Mouse (Mus musculus) gonadal fat pad, adult 2 months (tissue): Measurements from ENCODE around the gene Sh3rf1. TPM values are rescaled to one million over a fixed set of nuclear protein-coding genes. Genes with fewer than 3 reads are reported as not detected.

ENCODE experiments used
- DNase-seq: peaks from one replicate; pipeline ENCODE4 v3.0.0-alpha.2; 2012; ENCODE audit warnings: low read depth
- polyA plus RNA-seq: library from polyadenylated mRNA; depleted of rRNA; stranded (reverse); fragments of >200 nt; gene quantifications from 2 replicates; pipeline ENCODE4 v1.2.3, GENCODE M21; 2012

Sh3rf1 gene
- polyA plus RNA-seq, 1 experiment = 12.7 TPM

DNA sequence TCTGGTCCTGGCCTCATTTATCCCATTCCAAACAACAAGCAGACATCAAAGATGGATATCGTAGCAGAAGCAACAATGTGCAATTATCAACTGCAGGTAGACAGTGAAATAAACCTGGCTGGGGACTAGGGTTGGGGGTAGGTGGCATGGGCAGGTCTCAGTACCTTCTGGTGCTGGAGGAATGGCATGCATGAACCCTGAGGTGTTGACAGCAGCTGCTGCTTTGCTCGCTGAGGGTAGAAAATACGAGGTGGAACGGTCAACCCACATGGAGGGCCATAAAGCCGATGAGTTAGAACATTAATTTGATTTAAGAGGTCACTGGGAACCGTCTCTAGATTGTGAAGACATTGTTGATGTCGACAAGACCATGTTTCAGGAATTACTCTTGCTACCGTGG is 98.8 kb downstream of the Sh3rf1 start:
- DNase-seq = no peak

DNA sequence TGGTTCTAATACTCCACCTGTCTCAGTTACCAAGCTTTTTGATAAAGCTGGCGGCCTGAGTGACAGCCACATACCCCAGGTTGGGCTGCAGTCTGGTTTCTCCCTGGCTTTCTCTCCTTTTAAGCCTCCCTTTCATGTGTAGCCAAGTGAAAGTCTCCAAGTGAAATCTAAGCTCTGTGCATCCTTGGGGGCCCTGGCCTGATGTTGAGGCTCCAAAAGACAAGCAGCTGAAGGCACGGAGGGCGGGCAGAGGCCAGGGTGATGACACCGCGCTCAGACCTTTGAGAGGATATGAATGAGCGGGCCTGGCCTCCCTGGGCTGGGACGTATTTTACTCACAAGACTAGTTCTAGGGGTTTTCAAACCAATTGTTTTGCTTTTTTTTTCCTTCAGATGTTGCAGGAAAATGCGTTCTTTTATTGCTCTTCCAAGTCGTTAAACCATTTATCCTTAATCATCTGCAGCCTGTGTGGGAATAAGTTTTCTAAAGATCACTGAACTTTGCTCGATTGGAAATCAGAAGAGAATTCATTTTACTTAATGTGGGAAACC is 100.8 kb downstream of the Sh3rf1 start:
- no peak for DNase-seq

GRCm38 (mm10) chr8:61325014-61325715 is 101.5 kb downstream of the Sh3rf1 start:
- DNase-seq = no peak

- DNase-seq = no peak
Measured at GRCm38 (mm10) chr8:61326281-61326680, 102.6 kb downstream of the Sh3rf1 start.

- no peak for DNase-seq
Measured at GRCm38 (mm10) chr8:61327333-61327732, 103.7 kb downstream of the Sh3rf1 start.

DNA sequence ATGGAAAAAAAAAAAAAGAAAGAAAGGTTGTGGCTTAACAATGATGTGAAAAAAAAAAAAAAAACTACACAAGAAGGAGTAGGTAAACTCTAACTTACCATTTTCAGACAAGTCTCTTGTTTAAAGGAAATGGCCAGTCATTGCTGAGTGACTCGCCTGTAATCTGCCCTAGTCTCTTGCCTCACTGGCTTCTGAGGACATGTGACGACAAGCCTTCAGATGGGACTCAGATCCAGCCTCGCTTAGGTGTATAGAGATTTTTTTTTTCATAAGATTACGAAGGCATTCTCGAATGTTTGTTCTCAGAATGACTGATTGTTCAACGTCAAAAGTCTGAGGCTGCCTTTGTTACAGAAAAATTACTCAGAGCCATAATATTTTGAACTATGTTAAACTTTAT is 116.0 kb downstream of the Sh3rf1 start:
- DNase-seq = peak; percentile 69

DNA sequence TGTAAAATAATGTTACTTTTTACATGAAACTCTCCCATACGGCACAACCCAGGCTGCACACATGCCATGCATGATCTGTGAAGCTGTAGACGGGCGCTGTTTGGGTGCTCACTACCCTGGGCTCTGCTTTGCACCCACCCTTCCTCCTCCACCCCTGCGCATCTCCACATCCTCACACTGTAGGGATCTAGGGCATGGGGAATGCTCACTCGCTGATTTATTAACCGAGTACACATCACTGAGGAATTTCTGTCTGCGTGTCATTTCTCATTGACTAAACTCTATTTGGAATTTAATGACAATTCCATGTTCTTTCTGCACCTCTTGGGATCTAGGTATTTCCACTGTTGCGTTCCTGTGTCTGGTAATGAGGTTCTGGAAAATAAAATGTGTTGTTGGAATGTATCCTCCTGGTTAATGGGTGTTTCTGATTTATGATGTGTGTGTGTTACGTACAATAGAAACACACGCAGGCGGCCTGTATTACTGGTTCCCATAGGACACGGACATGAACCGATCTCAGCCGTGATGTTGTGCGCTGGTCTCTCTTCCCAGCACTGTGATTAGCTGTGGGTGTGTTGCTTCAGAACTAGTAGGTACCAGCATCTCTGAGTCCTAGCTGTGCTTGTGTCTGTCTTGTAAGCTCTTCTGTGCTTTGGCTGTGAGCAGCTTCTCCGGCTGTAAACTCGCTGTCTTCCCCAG is 116.8 kb downstream of the Sh3rf1 start:
- no peak for DNase-seq

GRCm38 (mm10) chr8:61341587-61342441 is 118.1 kb downstream of the Sh3rf1 start:
- peak; percentile 93 for DNase-seq

GRCm38 (mm10) chr8:61342473-61343026 is 118.9 kb downstream of the Sh3rf1 start:
- no peak for DNase-seq

- no peak for DNase-seq
Measured at GRCm38 (mm10) chr8:61344435-61344834, 120.8 kb downstream of the Sh3rf1 start.

- DNase-seq = no peak
Measured at GRCm38 (mm10) chr8:61346941-61347340, 123.3 kb downstream of the Sh3rf1 start.

GRCm38 (mm10) chr8:61347526-61347925 is 123.9 kb downstream of the Sh3rf1 start:
- no peak for DNase-seq

GRCm38 (mm10) chr8:61348029-61348428 is 124.4 kb downstream of the Sh3rf1 start:
- DNase-seq = no peak

GRCm38 (mm10) chr8:61348518-61348917 is 124.8 kb downstream of the Sh3rf1 start:
- no peak for DNase-seq

- DNase-seq = no peak
Measured at GRCm38 (mm10) chr8:61350443-61350842, 126.8 kb downstream of the Sh3rf1 start.

DNA sequence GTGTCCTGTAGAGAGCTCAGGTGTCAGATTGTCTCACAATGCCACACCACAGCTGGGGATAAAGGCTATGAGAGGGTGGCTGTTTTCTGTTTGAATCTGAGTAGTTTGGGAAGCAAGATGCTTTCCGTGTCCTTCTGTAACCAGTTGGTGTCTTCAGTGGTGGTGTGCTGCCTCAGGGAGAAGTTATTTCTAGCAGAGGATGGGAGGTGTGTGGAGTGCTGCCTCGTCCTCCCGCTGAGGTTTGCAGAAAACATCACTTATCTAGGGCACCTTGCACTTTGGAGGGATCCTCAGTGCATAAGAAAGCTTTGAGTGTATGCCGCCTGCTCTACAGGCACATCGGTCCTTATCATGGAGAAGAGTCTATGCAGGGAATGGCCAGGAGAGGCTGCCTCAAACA is 128.0 kb downstream of the Sh3rf1 start:
- DNase-seq = no peak

DNA sequence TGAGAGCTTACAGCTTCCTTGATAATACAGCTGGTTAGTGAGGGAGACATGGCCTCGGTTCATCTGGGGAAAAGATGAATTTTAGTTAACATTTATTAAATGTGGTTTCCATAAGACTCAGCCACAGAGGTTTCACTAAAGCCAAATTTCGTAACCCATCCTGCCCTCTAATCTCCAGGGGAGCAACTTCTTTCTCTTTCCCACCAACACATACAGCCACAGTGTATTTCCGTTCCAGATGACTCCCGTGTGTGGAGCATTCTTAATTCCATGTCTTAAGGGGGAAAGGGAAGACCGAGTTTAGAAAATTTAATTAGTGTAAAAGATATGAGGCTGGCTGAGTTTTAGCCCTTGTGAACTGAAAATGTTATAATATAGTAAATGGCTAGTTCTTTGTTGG is 131.8 kb downstream of the Sh3rf1 start:
- DNase-seq = no peak

DNA sequence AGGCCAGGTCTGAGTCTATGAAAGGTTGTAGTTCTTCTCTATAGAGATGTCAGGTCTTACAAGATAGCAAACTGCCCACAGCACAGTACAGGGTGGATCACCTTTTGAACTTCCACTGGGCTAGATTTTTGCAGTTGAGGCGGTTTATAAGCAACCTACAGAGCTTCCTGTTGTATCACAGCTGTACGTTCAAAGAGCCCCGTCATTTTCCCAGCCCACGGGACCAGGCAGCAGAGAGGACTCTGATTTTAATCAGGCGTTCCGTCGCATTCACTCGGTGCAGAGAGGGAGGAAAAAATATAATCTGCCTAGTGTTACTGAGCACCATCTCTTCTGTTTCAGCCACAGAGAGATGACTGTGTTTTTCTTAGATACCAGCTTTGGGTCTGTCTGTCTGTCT is 135.3 kb downstream of the Sh3rf1 start:
- DNase-seq = no peak

GRCm38 (mm10) chr8:61359851-61360272 is 136.2 kb downstream of the Sh3rf1 start:
- DNase-seq = no peak

GRCm38 (mm10) chr8:61360362-61360761 is 136.7 kb downstream of the Sh3rf1 start:
- DNase-seq = no peak

- DNase-seq = no peak
Measured at GRCm38 (mm10) chr8:61361476-61361875, 137.8 kb downstream of the Sh3rf1 start.
